Mouse (Mus musculus) liver, embryonic 14.5 days (tissue): Measurements from ENCODE around the gene Ehf.

Source experiments
- CTCF ChIP-seq: IDR thresholded peaks from 2 replicates; pipeline ENCODE4 v1.5.1; 2016; ENCODE audit warnings: antibody characterized with exemption, low read depth, control low read depth
- EP300 ChIP-seq: IDR thresholded peaks from 2 replicates; pipeline ENCODE4 v1.6.1; 2016; ENCODE audit warnings: antibody characterized with exemption, low read depth

DNA sequence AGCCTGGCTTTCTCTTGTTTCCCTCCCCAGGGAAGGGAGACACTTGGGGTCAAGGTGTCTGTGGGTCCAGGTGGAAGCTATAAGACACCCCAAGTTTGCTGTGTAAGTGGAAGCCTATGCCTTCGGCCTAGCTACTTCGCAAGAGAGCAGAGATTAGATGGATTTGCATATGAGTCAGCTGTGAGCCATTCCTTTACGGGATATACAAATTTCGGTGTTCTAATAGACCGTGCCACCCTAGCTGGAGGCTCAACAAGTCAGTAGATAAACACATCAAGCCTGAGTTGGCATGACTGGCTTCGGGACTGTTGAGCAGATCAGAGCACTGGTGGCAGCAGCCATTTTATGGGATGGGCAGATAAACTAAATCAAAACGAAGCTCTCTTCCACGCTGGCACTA lies 31.6 kb downstream of the Ehf start:
- TF ChIP-seq CTCF (no peak), EP300 (no peak)
